Mouse (Mus musculus) brain, embryonic 14.5 days (tissue): ENCODE results near the gene Gjb2. TPM values are rescaled to one million over a fixed set of nuclear protein-coding genes. Genes with fewer than 3 reads are reported as not detected.

ENCODE experiments used
- DNase-seq: peaks from one replicate; pipeline ENCODE4 v3.0.0-alpha.2; 2011; ENCODE audit warnings: low read depth
- CTCF ChIP-seq: fragments of 200-500 bp; IDR thresholded peaks from 2 replicates; pipeline ENCODE4 v1.5.1; 2012; ENCODE audit warnings: inconsistent platforms, mild to moderate bottlenecking, moderate library complexity, borderline replicate concordance; ENCODE audit not compliant: insufficient read depth, insufficient read length; ENCODE audit errors: extremely low read depth
- POLR2A ChIP-seq: fragments of 200-500 bp; IDR thresholded peaks from 2 replicates; pipeline ENCODE4 v1.6.1; 2012; ENCODE audit warnings: mild to moderate bottlenecking, inconsistent platforms, borderline replicate concordance; ENCODE audit not compliant: poor library complexity, insufficient read depth, insufficient read length, severe bottlenecking; ENCODE audit errors: extremely low read depth
- polyA plus RNA-seq: library from polyadenylated mRNA; depleted of rRNA; stranded (reverse); fragments of >200 nt; gene quantifications from 2 replicates; pipeline ENCODE4 v1.2.3, GENCODE M21; 2012

Gjb2 gene
- polyA plus RNA-seq, 1 experiment, result 13.6 TPM

DNA sequence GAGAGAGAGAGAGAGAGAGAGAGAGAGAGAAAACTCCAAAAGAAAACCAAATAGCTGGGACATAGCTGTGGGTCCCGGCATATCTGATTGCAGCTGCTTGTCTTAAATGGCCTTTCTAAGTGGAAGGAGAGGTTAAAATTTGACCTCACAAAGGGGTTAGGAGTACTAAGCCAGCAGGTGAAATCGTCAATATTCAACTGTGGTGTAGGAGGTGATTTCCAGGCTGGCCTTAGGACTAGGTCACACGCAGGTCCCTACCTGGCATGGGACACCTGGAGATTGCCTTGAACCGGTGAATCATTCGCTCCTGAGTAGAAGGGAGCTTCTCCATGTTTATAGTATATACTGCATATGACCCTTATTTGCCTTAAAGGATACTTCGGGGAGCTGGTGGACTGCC is 1.4 kb downstream of the Gjb2 start:
- DNase-seq, result no peak
- TF ChIP-seq POLR2A, result no peak
- TF ChIP-seq CTCF, result no peak

DNA sequence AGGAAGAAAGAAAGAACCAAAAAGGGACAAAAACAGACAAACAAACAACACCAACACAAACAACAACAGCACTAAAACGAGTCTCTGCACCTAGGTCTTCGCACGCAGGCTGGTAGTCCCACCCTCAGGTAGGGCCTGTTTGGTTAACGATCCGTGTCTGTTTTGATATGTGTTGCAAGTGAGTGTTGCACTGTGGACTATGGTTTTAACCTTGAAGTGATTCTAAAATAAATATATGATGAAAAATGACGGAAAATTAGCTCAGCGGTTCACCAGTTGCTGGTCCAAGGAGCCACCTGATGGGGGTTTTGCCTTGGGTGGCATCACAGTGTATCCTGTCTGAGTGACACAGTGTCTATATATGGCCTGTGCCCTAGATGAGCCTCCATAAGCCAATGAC is 2.9 kb downstream of the Gjb2 start:
- TF ChIP-seq CTCF, result no peak
- TF ChIP-seq POLR2A, result no peak
- no peak for DNase-seq

DNA sequence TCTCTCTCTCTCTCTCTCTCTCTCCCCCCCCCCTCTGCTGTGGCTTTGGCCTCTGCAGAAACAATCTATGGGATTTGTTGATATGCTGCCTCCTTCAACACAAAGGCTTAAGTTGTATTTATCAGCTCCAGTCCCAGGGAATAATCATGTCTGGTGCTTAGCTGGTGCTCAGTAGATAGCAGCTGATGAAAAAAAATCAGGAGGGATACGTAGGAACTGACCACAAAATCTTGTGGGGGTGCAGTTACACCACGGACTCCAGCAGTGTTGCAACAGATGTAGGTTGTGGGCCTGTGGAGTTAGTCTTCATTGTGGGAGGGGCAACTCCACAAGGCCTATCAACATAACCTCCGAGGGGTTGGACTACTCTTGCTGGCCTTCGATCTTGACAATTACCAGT is 8.6 kb downstream of the Gjb2 start:
- no peak for DNase-seq
- TF ChIP-seq POLR2A (no peak), CTCF (no peak)

DNA sequence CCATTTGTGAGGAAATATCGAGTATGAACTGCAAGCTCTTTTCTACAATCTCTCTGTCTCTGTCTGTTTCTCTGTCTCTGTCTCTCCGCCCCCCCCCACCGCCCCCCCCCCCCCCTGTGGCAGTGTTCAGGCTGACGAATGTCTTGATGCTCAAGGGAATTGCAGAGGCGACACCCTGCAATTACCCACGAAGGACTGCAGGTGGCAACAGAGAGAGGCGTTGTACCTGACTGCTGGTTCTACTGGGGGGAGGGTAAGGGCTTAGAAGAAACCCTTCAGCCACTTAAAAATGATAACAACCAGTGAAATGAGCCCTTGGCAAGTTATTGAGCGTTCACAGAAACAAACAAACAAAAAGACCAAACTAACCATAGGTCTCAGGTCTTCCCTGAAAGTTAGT is 11.5 kb downstream of the Gjb2 start:
- DNase-seq, result peak; percentile 45
- TF ChIP-seq CTCF (peak; percentile 64), POLR2A (no peak)

DNA sequence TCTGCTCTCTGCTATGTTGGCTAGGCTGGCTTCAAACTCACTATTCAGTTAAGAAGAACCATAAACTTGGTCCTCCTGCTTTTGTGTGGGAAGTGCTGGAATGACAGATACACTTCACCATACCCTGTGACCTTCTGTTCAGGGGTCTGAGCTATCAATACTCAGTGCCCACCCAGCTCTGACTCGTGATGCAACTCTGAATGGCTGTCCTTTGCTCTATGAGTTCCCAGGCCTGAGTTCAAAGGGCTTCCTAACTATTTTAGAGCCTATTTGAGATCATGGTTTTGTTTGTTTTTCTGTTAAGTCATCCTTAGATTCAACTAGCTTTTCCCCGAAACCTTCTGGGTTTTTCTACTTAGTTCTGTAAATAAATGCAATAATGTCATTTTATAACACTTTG is 14.5 kb downstream of the Gjb2 start:
- no peak for DNase-seq
- TF ChIP-seq POLR2A (no peak), CTCF (no peak)

DNA sequence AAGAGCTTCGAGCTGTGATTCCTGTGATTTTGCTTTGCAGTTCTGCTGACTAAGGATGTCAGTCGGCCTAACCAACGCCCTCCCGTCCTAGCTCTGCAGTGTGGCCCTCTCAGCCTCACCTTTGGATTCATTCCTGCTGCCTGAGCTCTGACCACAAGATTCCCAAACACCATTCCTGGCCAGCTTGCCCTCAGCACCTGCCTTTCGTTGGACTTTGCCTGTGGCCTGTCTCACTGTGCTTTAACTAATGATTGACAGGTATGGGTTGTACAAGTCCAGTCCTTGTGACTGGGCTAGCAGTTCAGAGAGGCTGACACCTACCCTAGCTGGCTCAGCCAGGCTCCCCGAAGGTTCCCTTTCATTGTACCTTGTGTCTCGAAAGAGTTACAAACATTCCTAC is 15.4 kb downstream of the Gjb2 start:
- no peak for DNase-seq
- TF ChIP-seq POLR2A (no peak), CTCF (no peak)

DNA sequence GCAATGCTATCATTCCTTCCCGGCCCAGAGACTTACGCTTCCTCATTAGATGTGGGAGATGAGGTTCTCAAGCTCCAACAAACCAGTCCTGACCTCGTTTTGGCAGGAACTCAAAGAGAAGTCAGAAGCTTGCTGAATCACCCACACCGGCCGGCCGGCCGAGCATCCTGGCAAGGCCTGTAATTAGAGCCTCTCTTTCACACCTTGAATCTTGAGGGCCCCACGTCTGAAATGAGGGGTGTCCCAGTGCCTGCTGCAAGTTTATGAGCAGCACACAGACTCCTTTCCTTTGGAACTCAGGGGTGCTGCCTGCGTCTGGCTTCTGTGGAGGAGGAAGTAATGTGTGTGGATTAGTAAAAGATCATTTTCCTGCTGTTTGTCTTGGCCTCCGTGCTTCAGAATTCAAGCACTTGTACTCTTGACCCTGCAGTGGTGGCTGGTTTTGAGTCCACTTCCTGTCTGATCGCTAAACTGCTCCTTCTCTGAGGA is 20.3 kb downstream of the Gjb2 start:
- DNase-seq, result peak; percentile 5
- no peak for TF ChIP-seq CTCF
- no peak for TF ChIP-seq POLR2A

DNA sequence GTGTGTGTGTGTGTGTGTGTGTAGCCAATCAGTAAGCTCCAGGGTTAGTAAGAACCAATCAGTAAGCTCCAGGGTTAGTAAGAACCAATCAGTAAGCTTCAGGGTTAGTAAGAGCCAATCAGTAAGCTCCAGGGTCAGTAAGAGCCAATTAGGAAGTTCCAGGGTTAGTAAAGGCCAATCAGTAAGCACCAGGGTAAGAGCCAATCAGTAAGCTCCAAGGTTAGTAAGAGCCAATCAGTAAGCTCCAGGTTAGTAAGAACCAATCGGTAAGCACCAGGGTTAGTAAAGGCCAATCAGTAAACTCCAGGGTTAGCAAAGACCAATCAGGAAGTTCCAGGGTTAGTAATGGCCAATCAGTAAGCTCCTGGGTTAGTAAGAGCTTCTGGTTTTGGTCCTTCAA is 21.6 kb downstream of the Gjb2 start:
- no peak for DNase-seq
- TF ChIP-seq CTCF (no peak), POLR2A (no peak)

DNA sequence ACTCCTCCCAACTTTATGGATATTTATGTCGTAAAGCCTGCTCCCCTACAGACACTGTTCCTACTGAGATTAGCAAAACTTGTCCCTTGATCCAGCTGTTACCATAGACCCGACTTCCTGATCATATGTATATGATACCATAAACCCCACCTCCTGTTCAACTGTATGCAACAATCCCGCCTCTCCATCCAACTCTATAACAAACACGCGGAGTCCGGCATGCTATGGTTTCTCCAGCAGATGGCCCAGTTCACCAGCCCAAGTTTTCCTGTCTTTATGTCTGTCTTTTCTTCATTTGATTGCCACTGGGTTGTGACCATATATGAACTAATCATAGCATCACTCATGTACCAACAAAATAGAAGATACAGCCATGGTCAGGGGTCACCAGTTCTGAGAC is 29.0 kb downstream of the Gjb2 start:
- TF ChIP-seq CTCF (no peak), POLR2A (no peak)
- no peak for DNase-seq

DNA sequence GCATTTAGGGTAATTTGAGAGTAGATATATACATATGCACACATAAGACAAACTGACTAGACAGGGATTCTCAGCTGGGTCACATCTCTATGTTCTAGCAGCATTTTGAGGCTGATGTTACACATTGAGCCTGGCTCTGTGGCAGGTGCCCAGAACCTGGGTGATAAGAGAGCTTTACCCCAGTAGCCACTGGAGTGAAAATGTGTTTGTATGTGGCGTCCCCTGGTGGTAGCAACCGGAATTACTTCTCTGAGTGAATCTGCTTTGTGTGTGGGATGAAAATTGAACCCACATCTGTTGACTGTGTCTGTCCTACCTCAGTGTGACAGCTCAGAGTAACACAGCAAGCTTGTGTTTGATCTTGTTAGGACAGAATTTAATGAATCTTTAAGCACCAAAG is 34.6 kb downstream of the Gjb2 start:
- TF ChIP-seq CTCF, result peak; percentile 63; the same call in 1 of the 2 replicates
- peak; percentile 18 for DNase-seq

DNA sequence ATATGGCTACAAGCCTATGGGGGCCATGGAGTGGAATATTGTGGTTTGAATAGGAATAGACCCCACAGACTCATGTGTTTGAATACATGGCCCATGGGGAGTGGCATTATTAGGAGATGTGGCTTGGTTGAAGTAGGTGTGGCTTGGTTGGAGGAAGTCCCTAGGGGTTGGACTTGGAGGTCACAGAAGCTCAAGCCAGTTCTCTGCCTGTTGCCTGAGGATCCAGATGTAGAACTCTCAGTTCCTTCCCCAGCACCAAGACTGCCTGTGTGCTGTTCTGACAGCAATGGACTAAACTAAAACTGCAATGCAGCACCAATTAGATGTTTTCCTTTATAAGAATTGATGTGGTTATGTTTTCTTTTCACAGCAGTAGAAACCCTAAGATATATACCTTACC is 38.4 kb downstream of the Gjb2 start:
- TF ChIP-seq CTCF (no peak), POLR2A (no peak)
- DNase-seq, result no peak

DNA sequence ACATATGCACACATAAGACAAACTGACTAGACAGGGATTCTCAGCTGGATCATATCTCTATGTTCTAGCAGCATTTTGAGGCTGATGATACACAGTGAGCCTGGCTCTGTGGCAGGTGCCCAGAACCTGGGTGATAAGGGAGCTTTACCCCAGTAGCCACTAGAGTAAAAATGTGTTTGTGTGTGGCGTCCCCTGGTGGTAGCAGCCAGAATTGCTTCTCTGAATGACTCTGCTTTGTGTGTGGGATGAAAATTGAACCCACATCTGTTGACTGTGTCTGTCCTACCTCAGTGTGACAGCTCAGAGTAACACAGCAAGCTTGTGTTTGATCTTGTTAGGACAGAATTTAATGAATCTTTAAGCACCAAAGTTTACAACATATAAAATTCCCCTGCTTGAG is 44.5 kb downstream of the Gjb2 start:
- peak; percentile 69; the same call in 1 of the 2 replicates for TF ChIP-seq CTCF
- DNase-seq, result peak; percentile 58
